Mouse (Mus musculus): ENCODE results near the gene Mif4gd.
"Not testable (repeated sequence)": the region's sequence is repeated elsewhere in the genome, so short reads cannot be mapped to it uniquely, and the experiment has no call there.

Mif4gd gene

GRCm38 (mm10) chr11:115612410-115613137 is at the start of gene Mif4gd:
Mif4gd (minus strand) TSS chr11:115612969.
- peak; percentile 98 for DNase-seq

GRCm38 (mm10) chr11:115660376-115660775 is 47.6 kb upstream of the Mif4gd start:
- DNase-seq = no peak

DNA sequence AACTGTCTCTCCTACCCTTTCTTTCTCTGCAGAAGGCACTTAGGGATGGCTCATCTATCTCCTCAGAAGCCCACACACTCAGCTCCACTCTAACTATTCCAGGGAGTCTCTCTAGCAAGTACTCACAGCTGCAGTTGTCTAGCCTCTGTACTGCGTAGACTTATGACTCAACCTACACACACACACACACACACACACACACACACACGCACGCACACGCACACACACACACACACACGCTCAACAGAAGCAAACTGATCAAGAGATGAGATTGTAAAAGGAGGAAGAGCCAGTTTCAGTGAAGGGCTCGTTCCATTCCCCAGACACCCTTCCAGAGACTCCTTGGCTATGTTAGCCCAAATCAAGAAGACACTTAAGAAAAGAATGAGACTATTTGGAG is 45.8 kb upstream of the Mif4gd start:
- no peak for DNase-seq

- no peak for DNase-seq
Measured at GRCm38 (mm10) chr11:115654128-115654527, 41.4 kb upstream of the Mif4gd start.

DNA sequence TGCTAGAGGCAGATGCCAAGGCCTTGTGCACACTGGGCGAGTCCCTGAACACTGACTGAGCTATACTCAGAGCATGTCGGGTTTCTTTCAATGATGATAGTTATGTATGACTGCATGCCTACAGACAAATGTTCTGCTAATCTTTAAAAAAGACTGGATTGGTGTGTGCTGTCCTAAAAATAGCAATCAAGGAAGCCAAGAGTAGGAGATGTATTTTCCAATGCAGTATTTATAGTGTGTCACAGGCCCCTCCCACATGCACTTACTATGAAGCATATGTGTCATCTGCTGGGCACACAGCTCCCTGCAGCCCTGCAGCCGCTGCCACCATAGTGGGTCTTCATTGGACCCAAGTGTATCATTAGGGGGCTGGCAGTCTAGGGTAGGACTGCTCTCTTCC is 40.4 kb upstream of the Mif4gd start:
- DNase-seq = no peak

DNA sequence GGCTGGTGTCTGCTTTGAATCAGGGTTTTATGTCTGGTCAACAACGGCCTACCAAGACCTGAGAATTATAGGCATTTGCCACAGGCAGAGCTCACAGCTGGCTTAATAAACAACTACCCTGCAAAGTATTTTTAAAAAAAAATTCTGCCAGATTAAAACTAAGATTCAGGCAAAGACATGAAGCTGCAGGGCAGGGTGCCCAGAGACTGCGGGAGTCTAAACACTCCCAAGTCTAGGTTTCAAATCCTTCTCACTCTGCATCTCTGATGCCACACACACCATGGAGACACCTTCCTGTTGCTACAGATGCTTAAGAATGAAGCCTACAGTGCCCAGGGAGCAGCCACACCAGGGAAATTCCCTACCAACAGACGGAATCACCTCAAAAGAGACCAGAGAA is 38.9 kb upstream of the Mif4gd start:
- no peak for DNase-seq

- DNase-seq = no peak
Measured at GRCm38 (mm10) chr11:115649706-115650105, 36.9 kb upstream of the Mif4gd start.

DNA sequence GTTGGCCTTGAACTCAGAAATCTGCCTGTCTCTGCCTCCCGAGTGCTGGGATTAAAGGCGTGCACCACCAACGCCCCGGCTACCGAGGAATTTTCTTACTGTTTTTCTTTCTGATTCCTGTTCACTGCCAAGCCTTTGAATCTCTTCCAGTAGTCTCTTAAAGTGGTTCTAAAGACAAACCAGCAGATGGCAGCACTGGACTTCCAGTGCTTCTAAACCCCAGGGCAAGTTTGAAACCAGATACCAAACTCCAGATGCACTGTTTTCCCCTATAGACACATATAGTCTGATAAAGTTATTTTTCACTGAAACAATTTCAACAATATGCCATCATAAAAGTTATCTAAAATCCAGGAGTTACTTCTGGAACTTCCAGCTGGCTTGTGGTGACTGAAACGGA is 34.7 kb upstream of the Mif4gd start:
- DNase-seq = peak; percentile 59

GRCm38 (mm10) chr11:115646439-115646838 is 33.7 kb upstream of the Mif4gd start:
- DNase-seq = peak; percentile 30

GRCm38 (mm10) chr11:115645498-115645897 is 32.7 kb upstream of the Mif4gd start:
- DNase-seq = not testable (repeated sequence)

DNA sequence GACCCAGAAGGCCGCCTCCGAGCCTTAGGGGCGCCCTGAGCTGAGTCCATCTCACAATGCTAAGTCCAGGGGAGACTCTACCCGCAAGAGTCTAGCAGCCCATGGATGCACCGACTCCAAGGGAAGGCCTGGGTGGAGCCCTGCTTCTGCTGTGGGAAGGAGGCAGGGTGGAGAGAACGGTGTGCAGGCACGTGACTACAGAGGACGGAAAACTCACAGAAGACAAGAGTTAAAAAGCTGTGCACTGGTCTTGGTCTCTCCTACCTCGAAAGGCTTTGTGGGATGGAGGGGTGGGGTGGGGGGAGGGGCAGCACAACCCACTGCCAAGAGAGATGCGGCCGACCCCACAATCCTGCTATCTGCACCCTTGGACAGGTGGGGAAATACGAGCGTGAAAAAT is 31.5 kb upstream of the Mif4gd start:
- DNase-seq = no peak

DNA sequence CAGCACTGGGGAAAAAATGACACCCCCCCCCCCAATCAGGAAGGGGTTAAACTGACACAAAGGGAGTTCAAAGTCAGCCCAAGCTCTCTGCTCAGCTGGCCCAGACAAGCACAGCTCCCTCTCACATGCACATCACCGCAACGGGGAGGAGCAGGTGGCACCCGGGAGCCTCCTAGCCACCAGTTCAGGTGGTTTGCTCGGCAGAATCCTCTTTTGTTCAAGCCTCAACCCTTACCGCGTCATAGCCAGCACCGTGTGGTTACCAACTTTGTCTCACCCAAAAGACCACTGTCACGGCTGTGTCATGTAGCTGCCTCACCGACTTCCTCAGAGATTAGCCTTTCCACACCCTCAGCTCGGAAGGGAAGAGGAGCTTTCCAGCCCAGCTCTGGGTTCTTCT is 30.5 kb upstream of the Mif4gd start:
- peak; percentile 83 for DNase-seq

DNA sequence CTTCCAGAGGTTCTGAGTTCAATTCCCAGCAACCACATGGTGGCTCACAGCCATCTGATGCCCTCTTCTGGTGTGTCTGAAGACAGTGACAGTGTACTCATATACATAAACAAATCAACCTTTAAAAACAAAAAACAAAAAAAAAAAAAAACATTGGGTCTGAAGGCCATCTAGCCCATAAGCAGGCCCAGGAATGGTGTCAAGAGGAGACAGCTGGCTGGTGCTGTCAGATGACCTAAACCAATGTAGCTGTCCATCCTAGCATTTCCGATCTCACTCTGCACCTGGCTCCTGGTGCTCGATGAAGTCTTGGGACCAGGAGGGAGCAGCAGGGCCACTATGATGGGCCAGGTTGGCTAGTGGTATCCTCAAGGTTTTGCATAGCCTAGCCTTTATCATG is 29.9 kb upstream of the Mif4gd start:
- no peak for DNase-seq

DNA sequence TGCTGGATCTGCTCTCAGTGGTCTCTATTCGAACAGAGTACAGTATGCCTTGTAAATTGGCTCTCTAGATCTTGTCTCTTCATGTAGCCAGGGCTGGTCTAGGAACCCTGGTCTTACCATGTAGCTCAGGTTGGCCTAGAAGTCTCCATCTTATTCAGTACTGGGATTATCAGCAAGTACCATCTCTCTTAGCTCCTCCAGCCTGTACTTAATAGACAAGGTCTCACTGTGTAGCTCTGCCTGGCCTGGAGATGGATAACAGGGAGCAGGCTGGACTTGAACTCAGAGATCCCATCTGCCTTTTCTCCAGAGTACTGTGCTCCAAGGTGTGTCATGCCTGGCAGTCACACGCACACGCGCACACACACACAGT is 28.9 kb upstream of the Mif4gd start:
- DNase-seq = no peak

GRCm38 (mm10) chr11:115640978-115641663 is 28.4 kb upstream of the Mif4gd start:
- DNase-seq = peak; percentile 70

- DNase-seq = no peak
Measured at GRCm38 (mm10) chr11:115640311-115640828, 27.6 kb upstream of the Mif4gd start.

DNA sequence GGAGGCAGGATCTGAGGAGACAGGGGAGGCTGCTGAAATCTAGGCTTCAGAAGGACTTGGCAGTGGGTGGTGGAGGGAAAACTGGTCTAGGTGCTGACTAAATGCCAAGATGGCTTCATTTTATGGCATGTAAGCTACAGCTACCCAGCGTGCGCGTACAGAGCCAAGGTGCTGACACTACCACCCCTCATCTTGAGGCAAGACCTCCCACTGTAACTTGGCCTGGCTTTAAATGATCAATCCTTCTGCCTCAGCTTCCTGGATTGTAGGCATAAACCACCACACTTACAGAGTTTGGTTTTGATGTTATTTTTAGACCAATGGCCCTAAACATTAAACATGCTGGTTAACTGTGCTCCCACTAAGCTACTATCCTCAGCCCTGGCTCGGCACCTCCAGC is 26.8 kb upstream of the Mif4gd start:
- no peak for DNase-seq

DNA sequence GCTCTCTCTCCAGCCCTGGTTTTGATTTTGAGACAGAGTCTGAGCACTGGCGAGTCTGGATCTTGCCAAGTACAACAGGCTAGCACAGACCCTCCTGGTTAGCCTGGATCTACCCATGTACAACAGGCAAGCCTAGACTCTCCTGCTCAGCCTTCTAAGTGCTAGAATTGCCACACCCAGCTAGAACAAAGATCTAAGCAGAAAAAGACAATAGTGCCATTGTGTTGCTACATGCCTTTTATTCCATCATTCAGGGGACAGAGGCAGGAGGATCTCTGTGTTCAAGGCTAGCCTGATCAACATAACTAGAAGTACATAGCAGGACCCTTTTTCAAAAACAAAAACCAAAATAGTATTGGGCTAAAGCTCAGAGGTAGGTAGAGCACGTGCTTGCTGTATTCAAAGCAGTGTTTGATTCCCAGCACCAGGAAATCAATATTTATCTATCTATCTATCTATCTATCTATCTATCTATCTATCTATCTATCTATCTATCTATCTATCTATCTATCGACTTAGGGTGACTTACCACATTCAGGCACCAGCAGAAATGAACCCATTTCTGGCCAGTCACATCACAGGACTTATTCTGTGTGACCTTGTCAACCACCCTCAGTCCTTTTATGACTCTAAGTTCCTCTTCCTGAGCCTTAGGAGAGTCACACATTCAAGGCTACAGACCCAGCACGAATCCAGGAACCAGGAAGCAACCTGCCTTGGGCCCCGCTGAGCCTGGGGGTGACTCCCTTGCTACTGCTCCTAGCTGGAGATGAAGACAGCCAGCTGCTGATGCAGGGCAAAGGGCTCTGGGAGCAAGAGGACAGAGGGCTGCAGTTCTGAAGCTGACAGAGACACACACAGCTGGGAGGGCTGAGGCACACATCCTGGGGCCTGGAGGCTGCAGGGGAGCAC is 26.0 kb upstream of the Mif4gd start:
- DNase-seq = no peak

GRCm38 (mm10) chr11:115636960-115637359 is 24.2 kb upstream of the Mif4gd start:
- DNase-seq = no peak

GRCm38 (mm10) chr11:115635484-115635883 is 22.7 kb upstream of the Mif4gd start:
- no peak for DNase-seq

- no peak for DNase-seq
Measured at GRCm38 (mm10) chr11:115635041-115635440, 22.3 kb upstream of the Mif4gd start.

- no peak for DNase-seq
Measured at GRCm38 (mm10) chr11:115634109-115634508, 21.3 kb upstream of the Mif4gd start.

DNA sequence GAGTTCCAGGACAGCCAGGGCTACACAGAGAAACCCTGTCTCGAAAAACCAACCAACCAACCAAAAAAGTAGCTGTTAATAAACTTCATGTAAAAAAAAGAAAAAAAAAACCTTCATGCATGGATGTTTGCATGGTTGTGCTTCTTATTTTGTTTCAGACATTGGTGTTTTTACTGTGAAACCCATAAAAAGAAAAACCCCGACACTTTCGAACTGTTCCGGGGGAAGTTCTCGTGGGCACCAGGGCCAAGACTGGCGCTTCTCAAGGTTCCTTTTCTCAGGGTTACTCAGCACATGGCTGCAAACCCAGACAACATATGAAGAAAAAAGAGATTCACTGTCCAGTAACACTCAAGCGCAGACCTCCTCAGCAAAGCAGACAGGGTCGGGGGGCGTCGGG is 20.1 kb upstream of the Mif4gd start:
- DNase-seq = no peak
